Mouse (Mus musculus): ENCODE results near the gene Il4ra. TPM values are rescaled to one million over a fixed set of nuclear protein-coding genes. Genes with fewer than 3 reads are reported as not detected.

Gene Il4ra
- polyA plus RNA-seq, 1 experiment: 189 TPM

GRCm38 (mm10) chr7:125511852-125512251, 40.1 kb upstream of the Il4ra start:
- no peaks in the 10 kb centered on the region for H3K36me3 ChIP-seq (ENCODE audit: control insufficient read depth, insufficient read depth, low read length)
- no peak for TF ChIP-seq CTCF (IDR thresholded peaks at IDR 0.05; ENCODE audit: borderline replicate concordance, control insufficient read depth, extremely low read depth, insufficient read depth, low read length, poor library complexity)
- no peak for TF ChIP-seq POLR2A (IDR thresholded peaks at IDR 0.05; ENCODE audit: control insufficient read depth, extremely low read depth, insufficient read depth, low read length, poor library complexity)
- H3K4me3 ChIP-seq (ENCODE audit: control insufficient read depth, insufficient read depth, low read length): no peak overlapping the region
- H3K27ac ChIP-seq (ENCODE audit: control insufficient read depth, insufficient read depth, low read length): no peak overlapping the region
- 10% methylated on average over 2 of the region's 2 CpGs for WGBS
- DNase-seq: peak; percentile 16
- peaks cover 25% of the 10 kb centered on the region for H3K4me1 ChIP-seq (replicated peaks; ENCODE audit: control insufficient read depth, insufficient read depth, low read length)
- no peaks in the 10 kb centered on the region for H3K27me3 ChIP-seq (ENCODE audit: control insufficient read depth, insufficient read depth, low read length)

- Histone ChIP-seq H3K36me3 (ENCODE audit: control insufficient read depth, insufficient read depth, low read length) (no peaks in the 10 kb centered on the region), H3K27me3 (ENCODE audit: control insufficient read depth, insufficient read depth, low read length) (no peaks in the 10 kb centered on the region), H3K4me3 (ENCODE audit: control insufficient read depth, insufficient read depth, low read length) (no peak overlapping the region), H3K4me1 (replicated peaks; ENCODE audit: control insufficient read depth, insufficient read depth, low read length) (peaks cover 19% of the 10 kb centered on the region), H3K27ac (ENCODE audit: control insufficient read depth, insufficient read depth, low read length) (no peak overlapping the region)
- TF ChIP-seq POLR2A (IDR thresholded peaks at IDR 0.05; ENCODE audit: control insufficient read depth, extremely low read depth, insufficient read depth, low read length, poor library complexity): no peak
- no peak for TF ChIP-seq CTCF (IDR thresholded peaks at IDR 0.05; ENCODE audit: borderline replicate concordance, control insufficient read depth, extremely low read depth, insufficient read depth, low read length, poor library complexity)
- 95% methylated on average over 5 of the region's 5 CpGs for WGBS
- no peak for DNase-seq
Observed at GRCm38 (mm10) chr7:125515081-125515853, 36.7 kb upstream of the Il4ra start.

- Histone ChIP-seq H3K4me1 (replicated peaks; ENCODE audit: control insufficient read depth, insufficient read depth, low read length) (peaks cover 7% of the 10 kb centered on the region), H3K27ac (ENCODE audit: control insufficient read depth, insufficient read depth, low read length) (no peak overlapping the region), H3K27me3 (ENCODE audit: control insufficient read depth, insufficient read depth, low read length) (no peaks in the 10 kb centered on the region), H3K4me3 (ENCODE audit: control insufficient read depth, insufficient read depth, low read length) (no peak overlapping the region), H3K36me3 (ENCODE audit: control insufficient read depth, insufficient read depth, low read length) (no peaks in the 10 kb centered on the region)
- DNase-seq: no peak
- WGBS: 96% methylated on average over 8 of the region's 8 CpGs
- TF ChIP-seq POLR2A (IDR thresholded peaks at IDR 0.05; ENCODE audit: control insufficient read depth, extremely low read depth, insufficient read depth, low read length, poor library complexity) (no peak), CTCF (IDR thresholded peaks at IDR 0.05; ENCODE audit: borderline replicate concordance, control insufficient read depth, extremely low read depth, insufficient read depth, low read length, poor library complexity) (no peak)
Observed at GRCm38 (mm10) chr7:125516723-125517122, 35.2 kb upstream of the Il4ra start.

GRCm38 (mm10) chr7:125517470-125517869, 34.5 kb upstream of the Il4ra start:
- no peak overlapping the region; the same call in 1 of the 2 replicates for H3K27ac ChIP-seq (ENCODE audit: control insufficient read depth, insufficient read depth, low read length)
- 0 out of 2 replicates have a peak, but pooled peaks cover 2% of the 10 kb centered on the region for H3K4me1 ChIP-seq (replicated peaks; ENCODE audit: control insufficient read depth, insufficient read depth, low read length)
- no peaks in the 10 kb centered on the region for H3K36me3 ChIP-seq (ENCODE audit: control insufficient read depth, insufficient read depth, low read length)
- no peaks in the 10 kb centered on the region for H3K27me3 ChIP-seq (ENCODE audit: control insufficient read depth, insufficient read depth, low read length)
- H3K4me3 ChIP-seq (ENCODE audit: control insufficient read depth, insufficient read depth, low read length): no peak overlapping the region
- 95% methylated on average over 6 of the region's 6 CpGs for WGBS
- no peak for TF ChIP-seq CTCF (IDR thresholded peaks at IDR 0.05; ENCODE audit: borderline replicate concordance, control insufficient read depth, extremely low read depth, insufficient read depth, low read length, poor library complexity)
- TF ChIP-seq POLR2A (IDR thresholded peaks at IDR 0.05; ENCODE audit: control insufficient read depth, extremely low read depth, insufficient read depth, low read length, poor library complexity): no peak
- no peak for DNase-seq

- TF ChIP-seq POLR2A (IDR thresholded peaks at IDR 0.05; ENCODE audit: control insufficient read depth, extremely low read depth, insufficient read depth, low read length, poor library complexity): no peak
- no peak for TF ChIP-seq CTCF (IDR thresholded peaks at IDR 0.05; ENCODE audit: borderline replicate concordance, control insufficient read depth, extremely low read depth, insufficient read depth, low read length, poor library complexity)
- DNase-seq: no peak
- H3K4me3 ChIP-seq (ENCODE audit: control insufficient read depth, insufficient read depth, low read length): no peak overlapping the region
- WGBS: 99% methylated on average over 3 of the region's 3 CpGs
- 0 out of 2 replicates have a peak, but pooled peaks cover 2% of the 10 kb centered on the region for H3K4me1 ChIP-seq (replicated peaks; ENCODE audit: control insufficient read depth, insufficient read depth, low read length)
- H3K27ac ChIP-seq (ENCODE audit: control insufficient read depth, insufficient read depth, low read length): no peak overlapping the region
- no peaks in the 10 kb centered on the region for H3K27me3 ChIP-seq (ENCODE audit: control insufficient read depth, insufficient read depth, low read length)
- no peaks in the 10 kb centered on the region for H3K36me3 ChIP-seq (ENCODE audit: control insufficient read depth, insufficient read depth, low read length)
Observed at GRCm38 (mm10) chr7:125519715-125520114, 32.2 kb upstream of the Il4ra start.

GRCm38 (mm10) chr7:125523051-125523450, 28.9 kb upstream of the Il4ra start:
- Histone ChIP-seq H3K36me3 (ENCODE audit: control insufficient read depth, insufficient read depth, low read length) (no peaks in the 10 kb centered on the region), H3K27me3 (ENCODE audit: control insufficient read depth, insufficient read depth, low read length) (no peaks in the 10 kb centered on the region), H3K4me1 (replicated peaks; ENCODE audit: control insufficient read depth, insufficient read depth, low read length) (no peaks in the 10 kb centered on the region), H3K27ac (ENCODE audit: control insufficient read depth, insufficient read depth, low read length) (no peak overlapping the region), H3K4me3 (ENCODE audit: control insufficient read depth, insufficient read depth, low read length) (no peak overlapping the region)
- WGBS: 84% methylated on average over 3 of the region's 3 CpGs
- no peak for DNase-seq
- TF ChIP-seq CTCF (IDR thresholded peaks at IDR 0.05; ENCODE audit: borderline replicate concordance, control insufficient read depth, extremely low read depth, insufficient read depth, low read length, poor library complexity): no peak
- TF ChIP-seq POLR2A (IDR thresholded peaks at IDR 0.05; ENCODE audit: control insufficient read depth, extremely low read depth, insufficient read depth, low read length, poor library complexity): no peak

Data from thymus, adult 2 months (tissue).